Mouse (Mus musculus): ENCODE measurements around the gene Gm3667. TPM values are rescaled to one million over a fixed set of nuclear protein-coding genes. Genes with fewer than 3 reads are reported as not detected.
"Not testable (repeated sequence)": the region's sequence is repeated elsewhere in the genome, so short reads cannot be mapped to it uniquely, and the experiment has no call there.

The Gm3667 gene
- total RNA-seq (2021): under 1 TPM; 0.13 to 0.36 TPM

GRCm38 (mm10) chr14:6889521-6890012 lies at the start of gene Gm3667:
Gene Gm3667, minus strand, starts transcription at chr14:6889962.
- peak; percentile 37 for DNase-seq (ENCODE audit: low spot score)
- intact Hi-C loops (cut with DNase I): not testable (repeated sequence)

- not testable (repeated sequence) for DNase-seq (ENCODE audit: low spot score)
Measured at GRCm38 (mm10) chr14:6899881-6900280, 10.1 kb upstream of the Gm3667 start.

GRCm38 (mm10) chr14:6888811-6889210 lies 951 bp downstream of the Gm3667 start:
- intact Hi-C loops (cut with DNase I): not testable (repeated sequence)
- peak; percentile 23 for DNase-seq (ENCODE audit: low spot score)

More at GRCm38 (mm10) chr14:6899881-6900280, 10.1 kb upstream of the Gm3667 start:
- intact Hi-C loops (cut with DNase I): not testable (repeated sequence)

GRCm38 (mm10) chr14:6840211-6840610 lies 49.6 kb downstream of the Gm3667 start, which contains the start of gene Gm3642:
Gene Gm3642, minus strand, starts transcription at chr14:6840311.
- intact Hi-C loops (cut with DNase I); DNase-seq (ENCODE audit: low spot score): not testable (repeated sequence)

- DNase-seq (ENCODE audit: low spot score); intact Hi-C loops (cut with DNase I): not testable (repeated sequence)
Measured at GRCm38 (mm10) chr14:6823297-6823696, 66.5 kb downstream of the Gm3667 start.

Other genes with a start within 250 kb of the Gm3667 start
- not detected for gene Gm10251, start 205.8 kb downstream of the Gm3667 start, total RNA-seq (2021)
- gene Gm8050, start 169.7 kb downstream of the Gm3667 start, total RNA-seq (2021): not detected
- gene Gm3636, start 147.6 kb downstream of the Gm3667 start, total RNA-seq (2021): under 1 TPM in 1 of 2 experiments, not detected in 1; 0.61 TPM
- gene Gm8362, start 115.6 kb downstream of the Gm3667 start, total RNA-seq (2021): under 1 TPM in 1 of 2 experiments, not detected in 1; 0.21 TPM
- not detected for gene Gm3642, start 49.7 kb downstream of the Gm3667 start, total RNA-seq (2021)
- not detected for gene Gm6356, start 83.9 kb upstream of the Gm3667 start, total RNA-seq (2021)
- gene Gm10406, start 137.5 kb upstream of the Gm3667 start, total RNA-seq (2021): under 1 TPM in 1 of 2 experiments, not detected in 1; 0.17 TPM
- gene Gm3685, start 155.0 kb upstream of the Gm3667 start, total RNA-seq (2021): not detected
- under 1 TPM in 1 of 2 experiments, not detected in 1; 0.22 TPM for gene Gm3696, start 210.7 kb upstream of the Gm3667 start, total RNA-seq (2021)
- gene Gm6676, start 235.4 kb upstream of the Gm3667 start, total RNA-seq (2021): not detected

Data from heart, postnatal 25 days (tissue).